Mouse (Mus musculus): ENCODE measurements around the gene Loxl1.

Loxl1 gene

DNA sequence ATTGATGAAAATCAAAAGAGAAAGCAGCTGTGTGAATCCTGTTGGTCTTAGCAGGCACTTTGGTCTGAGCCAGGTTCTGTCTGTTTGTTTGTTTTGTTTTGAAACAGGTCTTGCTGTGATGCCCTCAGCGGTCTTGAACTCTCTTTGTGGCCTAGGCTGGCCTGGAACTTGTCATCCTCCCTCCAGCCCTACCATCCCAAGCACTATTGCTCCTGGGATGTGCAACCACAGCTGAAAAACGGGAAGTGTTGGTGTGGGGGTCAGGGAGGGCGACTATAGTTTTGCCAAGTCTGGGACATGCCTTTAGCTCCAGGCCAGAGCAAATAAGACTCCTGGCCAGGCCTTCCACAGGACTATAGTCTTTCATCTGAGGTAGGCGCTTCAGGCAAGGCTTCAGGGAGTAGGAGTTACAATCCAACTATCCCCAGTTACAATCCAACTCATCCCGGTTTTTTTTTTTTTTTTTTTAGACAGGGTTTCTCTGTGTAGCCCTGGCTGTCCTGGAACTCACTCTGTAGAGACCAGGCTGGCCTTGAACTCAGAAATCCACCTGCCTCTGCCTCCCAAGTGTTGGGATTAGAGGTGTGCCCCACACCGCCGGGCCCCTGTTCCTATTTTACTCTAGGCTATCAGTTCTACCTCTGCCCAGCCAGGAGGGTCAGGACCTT is 64.1 kb downstream of the Loxl1 start:
- no peak for DNase-seq

DNA sequence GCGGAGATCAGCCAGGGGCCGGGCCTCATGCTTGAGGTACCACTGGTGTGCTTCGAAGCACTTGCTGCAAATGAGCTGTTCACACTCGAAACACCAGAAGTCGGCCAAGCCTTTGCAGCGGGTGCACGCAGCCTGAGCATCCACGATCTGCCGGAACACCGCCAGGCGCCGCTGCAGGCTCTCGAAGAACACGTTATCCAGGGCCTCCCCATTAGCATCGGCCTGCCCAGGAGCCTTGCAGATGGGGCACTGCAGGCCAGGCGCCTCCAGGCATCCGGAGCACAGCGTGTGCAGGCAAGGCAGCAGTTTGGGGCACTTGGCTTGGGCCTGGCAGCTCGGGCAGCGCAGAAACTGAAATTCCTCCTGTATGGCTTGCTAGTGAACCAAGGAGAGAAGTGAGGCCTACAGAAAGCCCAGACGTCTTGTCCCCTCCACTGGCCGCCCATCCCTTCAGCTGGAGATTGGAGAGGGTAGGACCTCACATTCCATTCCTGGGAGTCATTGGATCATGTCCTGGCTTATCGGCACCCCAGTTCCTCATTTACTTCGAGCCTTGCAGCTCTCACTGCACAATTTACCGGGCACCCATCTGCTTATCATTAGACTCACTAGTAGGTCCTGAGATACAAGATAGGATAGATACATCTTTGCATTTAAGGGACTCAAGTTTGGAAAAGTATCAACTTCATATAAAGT is 65.8 kb downstream of the Loxl1 start:
- DNase-seq: peak; percentile 90

GRCm38 (mm10) chr9:58246083-58246591 is 66.8 kb downstream of the Loxl1 start:
- no peak for DNase-seq

GRCm38 (mm10) chr9:58243696-58244095 is 69.3 kb downstream of the Loxl1 start:
- DNase-seq: no peak

DNA sequence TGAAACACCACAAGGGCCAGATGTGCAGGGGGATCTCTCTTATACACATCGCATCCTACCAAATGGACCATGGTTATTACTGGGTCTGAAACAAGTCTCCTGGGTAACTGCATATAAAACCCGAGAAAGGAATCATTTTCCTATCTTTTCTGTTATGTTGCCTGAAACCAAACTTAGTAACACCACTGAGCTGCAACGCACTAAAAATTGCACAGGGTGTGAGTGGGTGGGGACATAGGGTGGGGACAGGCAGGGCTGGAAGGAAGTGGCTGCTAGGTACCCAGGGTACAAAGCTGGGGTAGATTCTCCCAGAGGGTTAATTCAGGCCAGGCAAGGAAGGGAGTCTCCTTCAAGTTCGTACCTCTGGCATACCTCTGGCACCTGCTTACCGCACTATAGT is 70.3 kb downstream of the Loxl1 start:
- no peak for DNase-seq

DNA sequence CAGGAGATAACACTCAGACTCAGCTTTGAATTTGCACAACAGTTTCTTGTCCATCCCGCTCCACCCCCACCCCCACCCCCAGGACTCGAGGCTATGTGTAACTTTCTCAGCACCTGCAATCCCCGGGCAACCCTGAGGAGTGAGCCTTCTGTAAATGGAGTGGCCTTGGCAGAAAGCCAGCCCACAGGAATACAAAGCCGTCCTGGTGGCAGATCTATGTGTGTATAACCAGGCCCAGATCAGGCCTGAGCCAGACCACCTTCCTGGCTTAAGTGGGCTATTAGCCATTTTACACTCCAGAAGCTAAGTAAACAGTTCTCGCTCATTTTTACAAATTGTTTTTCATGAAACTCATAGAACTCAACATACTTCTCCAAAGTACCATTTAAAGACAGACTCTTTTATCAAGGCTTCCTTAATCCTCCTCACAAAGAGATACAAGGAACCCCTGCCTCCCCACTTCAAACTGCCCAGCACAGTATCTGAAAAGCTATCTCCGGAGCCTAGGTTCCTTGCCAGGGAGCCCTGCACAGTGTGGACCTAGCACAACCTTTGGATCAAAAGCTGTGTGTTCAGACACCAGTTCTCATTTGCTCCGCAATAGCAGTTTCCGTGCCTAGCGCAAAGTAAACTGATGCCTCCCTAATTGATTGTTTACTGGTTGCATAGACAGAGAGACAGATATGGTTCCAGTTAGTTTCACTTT is 71.1 kb downstream of the Loxl1 start:
- DNase-seq: peak; percentile 62 to 67
